Mouse (Mus musculus) adrenal gland, adult 18-20 months (tissue): ENCODE measurements around the gene Heg1. TPM values are rescaled to one million over a fixed set of nuclear protein-coding genes. Genes with fewer than 3 reads are reported as not detected.
A peak's percentile ranks its signal among the peaks of the same experiment; 100 is the strongest.

Source experiments
- DNase-seq, 2 experiments: peaks; one replicate each; pipeline ENCODE4 v3.0.0; 2021 to 2022; ENCODE audit warnings: low spot score in 2 of 2
- total RNA-seq, 2 experiments: library from RNA; stranded (reverse); gene quantifications; 1 replicate in 1 of 2; 2 replicates in 1 of 2; pipeline ENCODE4 v1.2.3; 2021

The Heg1 gene
- total RNA-seq, 2 experiments from 2014 or later, result 41.2 to 56.9 TPM

DNA sequence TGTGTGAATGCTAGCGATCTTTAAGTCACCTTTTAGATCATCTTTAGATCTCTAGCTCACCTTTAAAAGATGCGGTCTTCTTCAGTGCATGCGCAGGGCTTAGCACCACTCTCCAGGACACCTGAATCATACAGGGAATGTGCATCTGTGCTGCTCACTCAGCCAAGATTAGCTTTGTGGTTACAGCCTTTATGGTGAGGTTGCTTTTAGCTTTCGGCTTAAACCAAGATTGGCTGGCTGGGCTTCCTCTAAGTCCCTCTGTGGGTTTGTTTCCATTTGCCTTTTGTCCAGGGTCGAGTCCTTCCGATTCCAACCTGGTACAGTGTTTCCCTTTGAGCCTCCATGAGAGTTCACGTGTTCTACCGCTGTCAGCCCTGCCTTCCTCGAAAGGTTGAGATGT lies 20.1 kb downstream of the Heg1 start:
- no peak for DNase-seq

DNA sequence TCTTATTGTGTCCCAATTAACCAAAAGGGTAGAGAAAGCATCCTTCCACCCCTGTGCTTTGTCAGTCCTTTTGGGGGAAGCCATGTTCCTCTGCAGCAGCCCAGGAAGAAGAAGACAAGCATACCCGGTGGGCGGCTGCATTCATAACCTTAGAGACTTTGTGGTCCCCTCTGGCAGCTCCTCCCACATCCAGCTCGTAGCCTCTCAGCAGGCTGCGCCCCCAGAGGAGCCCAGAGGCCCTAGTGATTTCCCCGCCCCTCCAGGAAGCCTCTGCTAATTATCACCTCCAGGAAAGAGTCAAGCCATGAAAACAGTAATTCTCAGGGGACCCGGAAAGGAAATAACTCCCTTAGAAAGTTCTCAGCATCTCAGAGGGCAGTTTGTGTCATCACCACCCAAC lies 21.1 kb downstream of the Heg1 start:
- DNase-seq, result no peak

DNA sequence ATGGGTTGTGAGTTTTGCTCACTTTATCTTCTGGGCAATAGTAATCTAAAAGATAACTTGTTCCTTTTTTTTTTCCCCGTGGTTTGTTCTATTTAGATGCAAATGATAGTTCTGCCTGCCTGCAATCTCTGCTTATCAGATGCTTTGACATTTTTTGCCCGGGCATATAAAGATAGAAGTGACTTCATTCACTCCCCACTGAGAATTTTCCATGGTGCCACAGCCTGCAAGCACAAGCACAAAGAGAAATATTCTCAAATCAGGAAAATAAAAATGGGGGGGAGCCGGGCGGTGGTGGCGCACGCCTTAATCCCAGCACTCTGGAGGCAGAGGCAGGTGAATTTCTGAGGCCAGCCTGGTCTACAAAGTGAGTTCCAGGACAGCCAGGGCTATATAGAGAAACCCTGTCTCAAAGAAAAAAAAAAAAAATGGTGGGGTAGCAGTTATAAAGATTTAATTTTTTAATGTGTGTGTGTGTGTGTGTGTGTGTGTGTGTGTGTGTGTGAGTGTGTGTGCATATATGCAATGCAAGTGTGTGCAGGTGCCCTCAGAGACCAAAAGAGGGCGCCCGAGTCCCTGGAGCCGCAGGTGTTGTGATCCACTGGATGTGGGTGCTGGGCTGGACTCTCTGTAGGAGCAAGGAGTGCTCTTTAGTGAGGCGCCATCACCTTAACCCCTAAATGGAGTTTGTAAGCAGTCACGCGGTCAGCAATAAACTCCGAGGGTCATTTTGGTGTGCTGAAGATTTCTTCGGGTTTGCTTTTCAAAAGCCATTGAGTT lies 22.1 kb downstream of the Heg1 start:
- DNase-seq, result no peak

DNA sequence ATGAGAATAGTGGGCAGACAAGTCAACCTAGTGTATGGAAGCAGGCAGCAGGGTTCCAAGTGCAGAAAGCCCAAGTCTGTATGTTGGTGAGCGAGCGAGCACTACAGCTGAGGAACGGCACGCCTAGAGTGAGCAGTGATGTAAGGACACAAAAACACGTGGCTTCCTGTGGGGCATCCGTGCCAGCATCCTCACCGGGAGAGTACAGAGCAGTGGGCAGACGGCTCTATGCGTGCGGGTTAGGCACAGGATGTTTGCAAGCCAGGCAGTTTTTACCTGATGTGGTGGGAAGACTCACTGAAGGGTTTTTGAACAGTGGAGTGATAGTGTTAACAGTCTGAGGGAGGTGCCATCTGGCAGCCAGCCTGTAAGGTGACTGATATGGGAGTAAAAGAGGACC lies 23.9 kb downstream of the Heg1 start:
- no peak for DNase-seq

DNA sequence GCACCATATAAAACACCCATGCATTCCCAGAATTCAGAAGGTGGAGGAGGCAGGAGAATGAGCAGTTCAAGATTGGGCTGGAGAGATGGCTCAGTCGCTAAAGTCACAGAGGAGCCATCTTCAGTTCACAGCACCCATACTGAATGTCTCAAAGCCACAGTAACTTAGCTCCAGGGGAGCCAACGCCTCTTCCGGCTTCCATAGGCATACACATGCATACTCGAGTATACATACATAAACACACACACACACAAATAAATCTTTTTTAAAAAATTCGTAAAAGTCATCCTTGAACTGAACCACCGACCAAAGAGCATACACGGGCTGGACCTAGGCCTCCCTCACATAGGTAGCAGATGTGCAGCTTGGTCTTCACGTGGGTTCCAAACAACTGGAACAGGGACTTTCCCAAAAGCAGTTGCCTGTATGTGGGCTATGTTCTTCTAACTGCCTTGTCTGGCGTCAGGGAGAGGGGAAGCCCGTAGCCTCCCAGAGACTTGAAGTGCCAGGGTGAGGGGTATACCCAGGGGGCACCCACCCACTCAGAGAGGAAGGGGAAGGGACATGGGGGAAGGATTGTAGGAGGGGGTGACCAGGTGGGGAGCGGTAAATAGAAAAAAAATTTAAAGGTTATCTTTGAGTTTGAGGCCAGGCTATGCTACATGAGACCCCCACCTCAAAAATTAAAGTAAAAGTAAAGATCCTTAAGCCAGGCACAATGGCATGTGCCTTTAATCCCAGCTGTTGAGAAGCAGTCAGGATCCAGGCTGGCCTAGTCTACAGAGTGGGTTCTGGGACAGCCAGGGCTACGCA lies 24.6 kb downstream of the Heg1 start:
- no peak for DNase-seq

DNA sequence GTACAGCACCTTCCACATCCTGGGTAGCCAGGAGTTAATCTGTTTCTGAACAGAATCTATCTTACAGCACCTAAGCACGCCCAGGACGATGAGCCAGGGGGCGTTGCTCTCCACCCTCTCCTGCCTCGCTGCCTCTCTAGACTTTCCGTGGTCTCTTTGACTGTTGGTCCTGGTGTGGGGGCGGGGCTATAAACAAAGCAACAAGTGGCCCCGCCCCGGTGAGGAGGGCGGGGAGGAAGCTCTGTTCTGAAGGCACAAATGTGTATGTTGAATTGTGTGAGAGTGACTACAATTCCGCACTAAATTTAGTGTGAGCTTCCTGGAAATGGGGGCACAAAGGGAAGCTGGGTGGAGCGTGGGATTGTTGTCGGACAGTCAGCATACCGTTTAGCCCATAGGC lies 30.1 kb downstream of the Heg1 start:
- DNase-seq, result peak; percentile 46 to 48

DNA sequence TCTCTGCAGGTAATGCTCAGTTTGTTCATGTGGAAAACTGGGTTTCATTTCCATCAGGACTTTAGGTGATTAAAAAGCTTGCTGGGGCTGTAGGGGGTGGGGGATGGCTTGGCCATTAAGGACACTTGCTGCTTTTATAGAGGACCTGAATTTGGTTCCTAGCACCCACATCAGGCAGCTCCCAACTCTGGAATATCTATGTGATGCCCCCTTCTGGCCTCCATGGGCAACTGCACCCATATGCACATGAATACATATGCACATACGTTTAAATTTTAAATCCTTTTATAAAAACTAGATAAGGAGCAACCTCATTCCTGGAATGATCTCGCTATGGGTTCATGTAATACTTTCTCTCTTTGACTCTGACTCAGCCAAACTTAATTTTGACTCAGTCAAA lies 39.1 kb downstream of the Heg1 start:
- DNase-seq, result no peak

DNA sequence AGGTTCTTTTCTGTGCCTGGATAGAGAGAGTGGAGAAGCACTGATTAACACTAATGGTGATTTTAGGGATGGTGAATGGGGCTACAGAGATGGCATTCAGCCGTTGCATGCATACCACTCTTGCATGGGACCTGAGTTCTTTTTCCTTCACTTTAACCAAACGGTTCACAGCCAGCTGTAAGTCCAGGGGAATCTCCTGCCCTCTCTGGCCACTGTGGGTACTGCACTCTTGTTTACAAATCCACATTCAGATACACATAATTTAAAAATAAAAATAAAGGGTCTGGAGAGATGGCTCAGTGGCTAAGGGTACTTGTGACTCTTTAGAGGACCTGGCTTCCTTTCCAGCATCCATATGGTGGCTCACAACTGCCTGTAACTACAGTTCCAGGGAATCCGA lies 39.8 kb downstream of the Heg1 start:
- no peak for DNase-seq

DNA sequence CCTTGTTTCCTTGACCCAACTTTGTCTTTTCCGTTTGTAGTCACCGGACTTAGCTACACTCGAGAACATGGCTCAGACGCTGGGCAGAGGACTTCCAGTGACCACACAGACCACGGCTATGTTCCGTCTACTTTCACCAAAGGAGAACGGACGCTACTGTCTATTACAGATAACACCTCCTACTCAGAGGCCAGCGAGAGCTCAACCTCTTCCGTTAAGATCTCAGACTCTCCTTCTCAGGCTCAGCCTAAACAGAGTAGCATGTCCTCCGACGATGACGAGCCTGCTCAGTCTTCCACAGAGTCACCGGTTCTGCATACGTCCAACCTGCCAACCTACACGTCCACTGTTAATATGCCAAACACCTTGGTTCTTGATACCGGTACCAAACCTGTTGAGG lies 42.1 kb downstream of the Heg1 start:
- no peak for DNase-seq

DNA sequence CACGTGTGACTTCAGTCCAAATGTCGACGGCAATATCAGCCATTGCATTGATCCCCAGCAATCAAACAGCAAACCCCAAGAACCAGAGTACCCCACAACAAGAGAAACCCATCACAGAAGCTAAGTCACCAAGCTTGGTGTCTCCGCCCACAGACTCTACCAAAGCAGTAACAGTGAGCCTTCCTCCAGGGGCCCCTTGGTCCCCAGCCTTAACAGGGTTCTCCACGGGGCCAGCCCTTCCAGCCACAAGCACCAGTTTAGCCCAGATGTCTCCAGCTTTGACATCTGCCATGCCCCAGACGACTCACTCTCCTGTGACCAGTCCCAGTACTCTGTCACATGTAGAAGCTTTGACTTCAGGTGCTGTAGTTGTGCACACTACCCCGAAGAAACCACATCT lies 42.7 kb downstream of the Heg1 start:
- DNase-seq, result no peak

DNA sequence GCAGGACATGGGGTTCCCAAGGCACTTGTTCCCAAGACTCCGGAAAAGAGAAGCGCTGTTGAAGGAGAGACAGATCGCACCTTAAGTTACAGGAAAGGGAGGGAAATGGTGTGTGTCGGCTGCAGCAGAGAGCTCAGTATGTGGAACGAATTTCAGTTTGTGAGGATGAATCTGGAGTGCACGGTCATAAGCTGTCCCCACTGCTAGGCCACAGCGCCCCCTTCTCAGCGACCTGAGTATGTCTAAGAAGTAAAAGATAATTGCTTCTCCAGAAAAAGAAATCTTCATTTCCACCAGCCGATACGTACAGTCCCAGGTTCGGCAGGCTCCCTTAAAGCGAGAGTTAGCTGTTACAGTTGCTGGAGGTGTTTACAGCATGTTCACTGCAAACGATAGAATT lies 44.3 kb downstream of the Heg1 start:
- DNase-seq, result no peak

DNA sequence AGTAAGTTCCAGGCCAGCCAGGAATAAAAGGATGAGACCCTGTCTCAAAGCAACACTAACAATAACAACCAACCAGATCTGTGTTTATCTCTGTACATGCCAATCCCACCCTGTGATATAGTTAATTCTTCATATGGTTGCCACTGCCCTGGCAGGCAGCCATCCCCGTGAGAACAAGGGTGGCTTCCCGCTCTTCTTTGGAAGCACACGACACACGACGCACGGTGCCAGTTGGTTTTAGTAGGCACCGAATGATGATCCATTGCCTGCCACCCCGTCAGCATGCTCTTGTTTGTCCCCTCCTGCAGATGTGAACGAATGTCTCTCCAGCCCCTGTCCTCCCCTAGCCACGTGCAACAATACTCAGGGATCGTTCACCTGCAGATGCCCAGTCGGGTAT lies 47.1 kb downstream of the Heg1 start:
- no peak for DNase-seq

DNA sequence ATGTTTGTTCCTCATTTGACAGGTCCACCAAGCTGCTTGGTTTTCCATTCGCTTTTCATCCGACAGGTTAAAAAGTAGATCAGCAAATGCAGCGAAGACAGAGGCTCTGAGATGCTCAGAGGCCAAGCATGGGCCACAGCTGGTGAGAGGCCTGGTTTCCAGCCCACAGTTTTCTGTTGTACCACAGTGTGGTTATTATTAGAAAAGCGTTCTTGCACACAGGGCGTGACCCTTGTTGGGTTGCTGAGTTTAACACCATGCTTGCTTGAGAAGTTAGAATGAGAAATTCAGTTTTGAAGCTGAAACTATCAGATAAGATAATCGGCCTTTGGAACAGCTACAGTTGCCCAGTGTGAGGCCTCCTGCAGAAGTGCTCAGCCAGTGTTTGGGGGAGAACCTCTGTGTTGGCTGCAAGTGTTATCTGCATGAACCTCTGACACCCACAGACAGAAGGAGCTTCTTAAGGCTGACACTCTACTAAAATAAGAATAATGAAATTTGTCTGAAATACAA lies 48.1 kb downstream of the Heg1 start:
- DNase-seq, result no peak

DNA sequence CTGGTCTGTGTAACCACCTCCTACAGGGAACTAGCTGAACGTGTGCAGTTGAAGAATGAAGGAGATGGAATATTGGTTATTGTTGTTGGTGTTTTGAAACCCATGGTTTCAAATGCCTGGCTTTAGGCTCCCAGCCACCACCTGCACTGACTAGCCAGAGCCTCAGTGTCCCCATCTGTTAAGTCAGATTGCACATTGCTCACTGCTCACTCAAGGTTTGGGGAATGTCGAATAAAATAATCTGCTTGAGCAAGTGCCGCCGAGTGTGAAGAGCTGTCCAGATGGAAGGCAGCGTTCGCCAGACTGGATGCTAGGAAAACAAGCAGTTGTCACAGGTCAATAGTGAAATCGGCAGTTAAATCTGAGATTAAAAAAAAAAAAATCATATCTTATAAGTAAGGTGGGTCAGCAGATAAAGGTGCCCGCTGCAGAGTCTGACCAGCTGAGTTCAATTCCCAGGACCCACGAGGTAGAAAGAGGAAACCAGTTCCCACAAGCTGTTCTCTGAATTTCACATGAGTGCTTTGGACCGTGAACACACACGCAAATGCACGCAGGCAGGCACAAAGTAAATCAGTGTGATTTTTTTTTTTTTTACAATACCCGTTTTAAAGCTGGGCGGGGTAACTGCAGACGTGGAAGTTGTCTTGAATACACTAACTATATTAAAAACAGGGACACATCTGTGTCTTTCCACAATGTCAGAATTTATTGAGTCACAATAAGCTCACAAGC lies 48.8 kb downstream of the Heg1 start:
- DNase-seq, result no peak

DNA sequence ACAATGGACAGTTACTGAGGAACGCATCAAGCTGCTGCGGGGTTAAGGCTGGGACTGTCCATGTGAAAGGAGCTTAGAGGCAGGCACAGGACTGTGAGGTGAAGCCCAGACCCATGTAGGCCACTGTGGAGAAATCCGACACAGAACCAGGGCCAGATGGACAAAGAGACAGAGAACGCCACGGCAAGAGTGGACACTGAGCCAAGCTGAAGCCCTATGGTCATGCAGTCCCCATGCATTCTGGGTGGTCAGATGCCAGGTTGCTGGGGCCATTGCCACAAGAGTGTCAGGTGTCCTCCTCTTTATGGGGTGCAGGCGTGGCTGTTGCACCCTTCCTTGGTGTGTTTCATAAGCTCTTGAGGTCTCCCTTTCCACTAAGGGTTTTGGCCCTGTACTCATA lies 49.7 kb downstream of the Heg1 start:
- no peak for DNase-seq

DNA sequence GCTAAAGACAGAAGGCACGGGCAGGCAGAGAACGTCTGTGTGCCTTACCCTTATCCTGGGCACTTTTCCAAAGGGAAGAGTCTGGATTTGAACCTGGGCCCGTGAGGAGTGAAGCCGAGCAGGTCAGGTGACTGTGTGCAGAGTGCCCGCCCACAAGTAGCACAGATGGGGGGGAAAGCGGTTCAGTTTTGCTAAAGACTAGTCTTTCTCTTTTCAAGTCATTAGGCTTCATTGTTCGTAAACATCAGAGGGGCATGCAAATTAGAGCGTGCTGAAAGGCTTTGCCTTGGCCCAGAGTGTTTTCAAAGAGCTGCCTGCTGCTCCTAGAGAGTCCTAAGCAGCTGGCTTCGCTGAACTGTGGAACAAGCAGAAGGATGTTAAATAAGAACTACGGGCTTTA lies 50.4 kb downstream of the Heg1 start:
- DNase-seq, result no peak

DNA sequence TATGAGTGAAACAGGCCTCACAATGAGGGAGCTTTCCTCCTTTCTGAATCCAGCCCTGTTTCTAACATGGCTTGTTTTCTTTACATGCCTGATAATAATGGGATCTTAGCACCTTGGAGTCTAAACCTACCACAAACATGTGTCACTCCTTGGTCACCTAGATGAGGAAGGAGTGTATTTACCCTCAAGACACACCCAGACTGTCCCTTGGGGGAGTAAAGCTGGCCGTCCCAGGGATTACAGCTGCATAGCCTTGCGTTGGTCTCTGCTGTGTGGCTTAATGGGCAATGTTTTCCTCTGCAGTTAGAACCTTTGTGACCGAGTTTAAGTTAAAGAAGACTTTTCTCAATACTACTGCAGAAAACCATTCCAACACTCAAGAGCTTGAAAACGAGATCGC lies 51.1 kb downstream of the Heg1 start:
- no peak for DNase-seq

DNA sequence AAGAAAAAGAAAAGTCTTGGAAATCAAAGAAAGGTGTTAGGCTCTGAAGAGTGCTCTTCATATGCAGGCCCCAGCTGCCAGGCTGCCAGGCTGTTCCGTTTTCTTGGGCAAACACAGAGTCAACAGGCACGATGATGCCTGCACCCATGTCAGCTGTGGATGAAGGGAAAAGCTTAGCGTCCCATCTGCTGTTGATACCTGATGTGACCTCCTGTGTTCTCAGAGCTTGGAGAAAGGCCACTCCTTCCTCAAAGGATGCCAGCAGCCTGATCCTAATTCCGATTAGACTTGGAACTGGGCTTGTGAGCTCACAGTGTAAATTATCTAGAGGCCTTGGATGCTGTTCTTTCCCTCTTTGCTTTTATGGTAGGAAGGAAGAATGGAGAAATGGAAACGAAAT lies 51.6 kb downstream of the Heg1 start:
- no peak for DNase-seq

DNA sequence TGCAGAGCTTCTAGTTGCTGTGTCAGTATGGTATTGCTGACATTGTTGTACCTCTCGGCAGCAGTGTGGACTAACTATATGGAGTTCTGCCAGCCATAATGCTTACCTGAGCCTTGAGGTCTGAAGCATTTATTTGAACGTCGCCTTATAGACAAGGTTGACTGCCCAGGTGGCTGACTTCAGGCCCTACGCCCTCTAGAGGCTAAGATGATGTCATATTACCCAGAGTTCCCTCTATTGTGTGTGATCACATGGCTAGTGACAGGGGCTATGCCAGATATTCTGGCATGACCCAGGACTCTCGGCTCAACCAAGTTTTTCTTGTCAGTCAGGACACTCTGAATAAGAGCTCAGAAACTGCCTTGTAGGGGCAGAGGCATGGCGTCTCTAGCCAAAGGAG lies 52.6 kb downstream of the Heg1 start:
- DNase-seq, result no peak

DNA sequence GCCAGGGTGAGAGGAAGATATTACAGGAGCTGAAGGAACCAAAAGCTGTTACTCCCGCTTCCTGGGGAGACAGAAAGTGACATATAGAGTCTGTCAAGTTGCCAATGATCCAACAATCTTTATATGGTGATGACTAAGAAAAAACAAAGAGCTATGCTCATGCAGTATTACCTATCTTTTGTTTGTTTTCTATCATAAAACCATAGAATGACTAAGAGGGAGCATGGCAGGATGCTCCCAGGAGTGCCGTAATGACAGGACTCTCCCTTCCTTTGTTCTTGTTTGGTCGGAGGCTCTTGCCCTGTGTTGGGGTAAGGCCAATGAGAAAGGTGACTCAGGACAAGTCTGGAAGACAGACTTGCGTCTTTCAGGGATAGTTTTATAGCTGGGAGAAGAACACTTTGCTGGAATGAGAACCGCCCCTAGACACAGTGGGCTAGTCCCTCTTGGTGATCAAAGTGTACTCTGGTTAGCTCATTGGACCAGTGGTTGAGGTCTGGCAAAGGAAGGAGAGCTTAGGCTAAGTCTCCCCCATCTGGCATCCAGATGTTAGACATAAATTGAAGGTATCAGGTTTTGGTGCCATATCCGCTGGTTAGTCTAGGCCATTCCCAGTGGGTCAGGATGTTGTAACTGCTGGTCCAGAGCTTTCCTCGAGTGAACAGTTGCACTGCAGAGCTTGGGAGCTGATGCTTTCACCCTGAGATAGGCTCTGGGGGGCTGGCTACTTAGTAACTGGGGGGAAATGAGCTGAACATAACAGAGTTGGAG lies 55.0 kb downstream of the Heg1 start:
- no peak for DNase-seq

DNA sequence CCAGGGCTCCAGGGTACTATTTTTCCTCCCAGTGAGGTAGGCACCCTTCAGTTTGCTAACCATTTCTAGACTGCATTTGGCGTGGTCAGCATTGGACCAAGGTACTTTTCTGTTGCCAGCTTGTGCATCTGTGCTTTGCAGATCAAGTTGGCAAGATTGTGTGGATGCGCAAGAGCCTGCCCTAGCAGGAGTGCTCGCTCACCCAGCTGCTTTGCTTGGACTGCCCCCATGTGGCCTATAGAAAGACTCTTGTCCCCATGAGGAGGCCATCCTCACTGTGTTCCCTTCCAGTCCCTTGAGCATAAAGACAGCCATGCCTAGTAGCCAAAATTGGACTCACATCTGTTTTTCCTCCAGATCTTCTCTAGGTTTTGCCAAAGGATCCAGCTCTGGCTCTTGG lies 55.6 kb downstream of the Heg1 start:
- peak in 1 of 2 experiments; percentile 24 for DNase-seq
